Mouse (Mus musculus) right cerebral cortex, postnatal 25 days (tissue): ENCODE measurements around the gene Fa2h.
A peak's percentile ranks its signal among the peaks of the same experiment; 100 is the strongest.
"Not testable (repeated sequence)": the region's sequence is repeated elsewhere in the genome, so short reads cannot be mapped to it uniquely, and the experiment has no call there.

Experiments used
- DNase-seq: peaks from one replicate; pipeline ENCODE4 v3.0.0; 2022

Gene Fa2h

GRCm38 (mm10) chr8:111357433-111357832 lies 36.2 kb downstream of the Fa2h start:
- no peak for DNase-seq

GRCm38 (mm10) chr8:111353497-111353896 lies 40.1 kb downstream of the Fa2h start:
- no peak for DNase-seq

- no peak for DNase-seq
These were observed 41.3 kb downstream of the Fa2h start for GRCm38 (mm10) chr8:111352289-111352688.

GRCm38 (mm10) chr8:111350577-111350976 lies 43.0 kb downstream of the Fa2h start:
- no peak for DNase-seq

DNA sequence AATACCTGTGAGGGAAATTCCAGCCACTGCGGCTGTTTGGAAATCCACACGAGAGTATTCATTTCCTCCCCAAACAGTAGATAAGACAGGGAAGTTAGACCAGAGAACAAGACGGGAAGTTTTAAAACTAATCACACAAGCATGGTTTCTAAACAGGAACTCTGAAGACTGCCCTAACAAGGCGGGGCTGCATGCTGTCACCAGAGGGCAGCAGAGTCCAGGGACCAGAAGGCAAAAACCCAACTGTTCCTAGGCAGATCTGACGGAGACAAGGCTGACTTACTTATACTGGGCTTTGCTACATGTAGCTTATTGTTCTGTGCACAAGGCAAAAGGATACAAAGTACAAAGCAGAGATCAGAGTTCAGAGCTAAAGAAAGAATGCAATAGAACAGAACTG lies 50.4 kb downstream of the Fa2h start:
- DNase-seq: peak; percentile 74

GRCm38 (mm10) chr8:111340186-111340585 lies 53.4 kb downstream of the Fa2h start:
- no peak for DNase-seq

DNA sequence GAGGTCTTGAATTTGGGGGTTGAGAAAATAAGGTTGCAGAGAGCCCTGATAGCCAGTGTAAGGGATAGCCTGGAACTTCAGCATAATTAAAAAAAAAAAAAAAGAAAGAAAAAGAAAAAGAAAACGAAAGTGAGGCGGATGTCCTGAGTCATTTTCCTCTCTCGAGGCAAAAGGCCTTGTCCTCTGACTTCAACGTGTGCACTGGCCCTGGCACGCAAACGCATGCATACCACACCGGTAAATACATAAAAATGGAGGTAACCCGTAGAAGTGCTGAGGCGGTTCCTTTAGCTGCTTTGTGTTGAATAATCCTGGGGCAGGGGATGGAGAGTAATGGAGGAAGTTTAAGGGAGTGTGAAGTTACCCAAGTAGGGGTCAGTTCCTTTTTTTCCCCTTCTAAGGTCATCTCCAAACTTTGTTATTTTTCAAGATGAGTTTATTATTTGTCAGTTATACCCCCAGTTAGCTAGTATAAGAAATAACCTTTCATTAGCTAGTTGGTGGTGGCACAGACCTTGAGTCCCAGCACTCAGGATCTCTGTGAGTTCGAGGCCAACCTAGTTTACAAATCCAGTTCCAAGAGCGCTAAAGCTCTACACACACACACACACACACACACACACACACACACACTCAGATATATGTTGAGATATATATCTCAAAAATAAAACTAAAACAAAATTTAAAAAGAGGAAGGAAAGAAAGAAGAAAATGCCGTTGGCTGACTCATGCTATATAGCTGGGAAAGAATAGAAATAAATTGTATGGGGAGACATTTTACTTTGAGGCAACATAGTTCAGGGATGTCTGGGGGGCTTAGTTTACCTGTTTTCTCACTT lies 55.0 kb downstream of the Fa2h start:
- no peak for DNase-seq

DNA sequence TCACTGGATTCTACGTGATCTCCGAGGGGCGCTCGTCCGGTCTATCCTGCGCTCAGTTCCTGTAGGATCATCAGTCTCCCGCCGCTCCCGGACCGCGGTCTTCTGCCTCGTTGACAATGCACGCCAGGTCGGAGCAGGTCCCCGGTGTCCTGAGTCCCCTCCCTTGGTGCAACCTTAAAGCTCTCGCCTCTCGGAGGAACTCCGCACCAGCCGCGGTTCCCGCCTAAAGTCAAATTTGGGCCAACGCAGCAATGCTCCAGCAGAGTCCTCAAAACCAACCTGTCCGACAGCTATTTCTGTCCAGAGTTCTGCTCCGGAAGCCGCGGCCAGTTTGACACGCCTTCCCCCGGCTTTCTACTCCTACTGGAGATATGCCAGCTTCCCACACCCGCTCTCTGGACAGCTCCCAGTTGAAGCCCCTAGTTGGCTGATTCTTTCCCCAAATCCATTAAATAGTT lies 55.7 kb downstream of the Fa2h start, which contains the start of gene Mlkl:
Gene Mlkl, minus strand, starts transcription at position 288 of the 458 bp plus-strand sequence.
- DNase-seq: no peak

GRCm38 (mm10) chr8:111337311-111337889 lies 56.2 kb downstream of the Fa2h start:
- DNase-seq: no peak

- DNase-seq: no peak
These were observed 56.9 kb downstream of the Fa2h start for GRCm38 (mm10) chr8:111336692-111337091.

- DNase-seq: no peak
These were observed 68.3 kb downstream of the Fa2h start for GRCm38 (mm10) chr8:111325222-111325790.

DNA sequence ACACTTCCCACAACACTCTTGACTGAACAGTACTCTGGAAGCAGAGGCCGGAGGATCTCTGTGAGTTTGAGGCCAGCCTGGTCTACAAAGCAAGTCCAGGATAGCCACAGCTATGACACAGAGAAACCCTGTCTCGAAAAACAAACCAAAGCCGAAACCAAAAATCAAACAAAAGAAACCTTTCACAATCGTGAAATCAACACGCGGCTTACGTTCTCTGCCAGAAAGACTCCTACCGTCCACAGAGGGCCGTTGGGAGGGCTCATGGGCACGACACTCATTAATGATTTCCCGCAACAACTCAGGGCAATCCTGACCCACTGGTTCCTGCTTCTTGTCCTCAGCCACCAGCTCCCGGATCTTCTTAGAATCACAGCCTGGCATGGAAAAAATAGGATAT lies 78.9 kb downstream of the Fa2h start:
- DNase-seq: no peak

DNA sequence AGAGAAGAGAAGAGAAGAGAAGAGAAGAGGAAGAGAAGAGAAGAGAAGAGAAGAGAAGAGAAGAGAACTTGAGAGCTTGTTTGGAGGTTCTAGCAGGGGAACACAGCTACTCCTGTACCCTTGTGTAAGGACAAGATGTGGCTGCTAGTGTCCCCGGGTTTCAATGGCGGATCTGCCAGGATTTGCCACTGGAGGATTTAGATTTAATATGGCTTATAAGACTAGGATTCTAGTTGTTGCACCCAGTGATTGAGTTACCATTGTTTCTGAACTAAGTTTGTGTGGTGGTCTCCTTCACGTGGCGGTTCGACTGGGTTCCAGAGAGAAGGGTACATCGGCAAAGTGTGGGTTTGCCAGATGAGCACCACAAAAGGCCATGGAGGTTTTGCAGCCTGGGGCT lies 79.7 kb downstream of the Fa2h start:
- not testable (repeated sequence) for DNase-seq

- DNase-seq: no peak
These were observed 80.9 kb downstream of the Fa2h start for GRCm38 (mm10) chr8:111312758-111313162.

- not testable (repeated sequence) for DNase-seq
These were observed 83.6 kb downstream of the Fa2h start for GRCm38 (mm10) chr8:111310006-111310405.

- no peak for DNase-seq
These were observed 88.4 kb downstream of the Fa2h start for GRCm38 (mm10) chr8:111305031-111305730.

GRCm38 (mm10) chr8:111304359-111304758 lies 89.3 kb downstream of the Fa2h start:
- DNase-seq: no peak

GRCm38 (mm10) chr8:111303076-111303803 lies 90.4 kb downstream of the Fa2h start:
- not testable (repeated sequence) for DNase-seq

GRCm38 (mm10) chr8:111300597-111301546 lies 92.8 kb downstream of the Fa2h start:
- DNase-seq: no peak

GRCm38 (mm10) chr8:111299821-111300568 lies 93.6 kb downstream of the Fa2h start, which contains the start of gene Rfwd3:
TSS of gene Rfwd3 (minus strand) at chr8:111300222.
- DNase-seq: peak; percentile 96
